Mouse (Mus musculus) CH12.LX (cell line): ENCODE results near the gene Aes. TPM values are rescaled to one million over a fixed set of nuclear protein-coding genes. Genes with fewer than 3 reads are reported as not detected.

Experiments used
- DNase-seq: peaks from one replicate; pipeline ENCODE4 v3.0.0-alpha.2; 2013; ENCODE audit errors: extremely low read depth
- H3K27ac ChIP-seq: 2 replicates; pipeline ENCODE4 v1.5.1; 2012; ENCODE audit warnings: low read depth, mild to moderate bottlenecking, control low read depth, moderate library complexity; ENCODE audit not compliant: insufficient read depth
- H3K27me3 ChIP-seq: replicated peaks from 2 replicates; pipeline ENCODE3; 2012; ENCODE audit warnings: inconsistent platforms
- H3K36me3 ChIP-seq, 2 experiments: replicated peaks in 1 of 2; 2 replicates each; pipeline versions ENCODE3 to v1.6.1; 2012; ENCODE audit warnings: inconsistent platforms in 1 of 2, low read length in 1 of 2, mild to moderate bottlenecking in 1 of 2, mixed read lengths in 1 of 2, moderate library complexity in 1 of 2; ENCODE audit not compliant: control insufficient read depth in 1 of 2, insufficient read depth in 1 of 2
- H3K4me1 ChIP-seq, 2 experiments: 2 replicates each; pipeline ENCODE4 v1.6.1; 2012; ENCODE audit warnings: inconsistent platforms in 1 of 2, moderate library complexity in 1 of 2; ENCODE audit not compliant: insufficient read depth in 2 of 2, control insufficient read depth in 1 of 2
- H3K4me2 ChIP-seq: 2 replicates; pipeline ENCODE4 v1.6.1; 2012; ENCODE audit warnings: low read depth, mild to moderate bottlenecking, control low read depth; ENCODE audit not compliant: poor library complexity, insufficient read depth, severe bottlenecking
- H3K4me3 ChIP-seq, 3 experiments: fragments of 150-350 bp in 1 of 3; sonication (generic) in 1 of 3; replicated peaks in 1 of 3; 2 replicates each; pipeline versions ENCODE3 to v1.5.1; 2011 to 2012; ENCODE audit warnings: low read depth in 2 of 3, low read length in 2 of 3, mild to moderate bottlenecking in 2 of 3, moderate library complexity in 2 of 3, control low read depth in 1 of 3, improper control_type of control experiment in 1 of 3, inconsistent platforms in 1 of 3, mixed read lengths in 1 of 3; ENCODE audit not compliant: poor library complexity in 1 of 3
- H3K79me2 ChIP-seq: replicated peaks from 2 replicates; pipeline ENCODE4 v1.6.1; 2012; ENCODE audit warnings: mild to moderate bottlenecking, moderate library complexity; ENCODE audit not compliant: control insufficient read depth, poor library complexity, insufficient read depth, severe bottlenecking; ENCODE audit errors: extremely low read depth
- H3K9ac ChIP-seq: 2 replicates; pipeline ENCODE4 v1.6.1; 2012; ENCODE audit warnings: low read depth, mild to moderate bottlenecking, control low read depth, moderate library complexity; ENCODE audit not compliant: insufficient read depth
- H3K9me3 ChIP-seq: replicated peaks from 2 replicates; pipeline ENCODE3; 2012; ENCODE audit warnings: low read length, inconsistent platforms, mixed read lengths
- BHLHE40 ChIP-seq: IDR thresholded peaks from 2 replicates; pipeline ENCODE4 v1.6.1; 2011; ENCODE audit warnings: mild to moderate bottlenecking, low read depth, low read length, improper control_type of control experiment
- CHD1 ChIP-seq: IDR thresholded peaks from 2 replicates; pipeline ENCODE4 v1.6.1; 2012; ENCODE audit warnings: low read depth, low read length, improper control_type of control experiment, inconsistent platforms
- ELF1 ChIP-seq: IDR thresholded peaks from 2 replicates; pipeline ENCODE4 v1.6.1; 2014; ENCODE audit warnings: low read depth, mild to moderate bottlenecking, inconsistent platforms, low read length, improper control_type of control experiment
- EP300 ChIP-seq: IDR thresholded peaks from 2 replicates; pipeline ENCODE4 v1.6.1; 2011; ENCODE audit warnings: low read length, improper control_type of control experiment
- HCFC1 ChIP-seq: IDR thresholded peaks from 2 replicates; pipeline ENCODE4 v1.6.1; 2012; ENCODE audit warnings: low read depth, mild to moderate bottlenecking, inconsistent platforms, low read length, improper control_type of control experiment
- IRF4 ChIP-seq: IDR thresholded peaks from 2 replicates; pipeline ENCODE4 v1.6.1; 2014; ENCODE audit warnings: low read depth, mild to moderate bottlenecking, inconsistent platforms, low read length, improper control_type of control experiment
- KAT2A ChIP-seq: IDR thresholded peaks from 2 replicates; pipeline ENCODE4 v1.6.1; 2012; ENCODE audit warnings: low read length, improper control_type of control experiment, inconsistent platforms; ENCODE audit not compliant: insufficient replicate concordance
- MAX ChIP-seq: IDR thresholded peaks from 2 replicates; pipeline ENCODE4 v1.6.1; 2011; ENCODE audit warnings: low read length, improper control_type of control experiment
- MEF2A ChIP-seq: IDR thresholded peaks from 2 replicates; pipeline ENCODE4 v1.6.1; 2014; ENCODE audit warnings: low read depth, mild to moderate bottlenecking, inconsistent platforms, low read length, improper control_type of control experiment, borderline replicate concordance
- NELFE ChIP-seq: IDR thresholded peaks from 2 replicates; pipeline ENCODE4 v1.6.1; 2011; ENCODE audit warnings: low read depth, low read length, improper control_type of control experiment
- POLR2A ChIP-seq: IDR thresholded peaks from 2 replicates; pipeline ENCODE4 v1.6.1; 2011; ENCODE audit warnings: low read depth, mild to moderate bottlenecking, improper control_type of control experiment, low read length
- TBP ChIP-seq: conservative IDR thresholded peaks from 2 replicates; pipeline ENCODE4 v1.6.1; 2011; ENCODE audit warnings: low read depth, low read length, improper control_type of control experiment
- TCF12 ChIP-seq: IDR thresholded peaks from 2 replicates; pipeline ENCODE4 v1.6.1; 2014; ENCODE audit warnings: low read depth, mild to moderate bottlenecking, inconsistent platforms, low read length, improper control_type of control experiment
- UBTF ChIP-seq: IDR thresholded peaks from 2 replicates; pipeline ENCODE4 v1.6.1; 2012; ENCODE audit warnings: low read depth, mild to moderate bottlenecking, inconsistent platforms, low read length, improper control_type of control experiment, moderate library complexity
- USF1 ChIP-seq: IDR thresholded peaks from 2 replicates; pipeline ENCODE4 v1.6.1; 2014; ENCODE audit warnings: low read depth, mild to moderate bottlenecking, inconsistent platforms, low read length, improper control_type of control experiment
- USF2 ChIP-seq: conservative IDR thresholded peaks from 2 replicates; pipeline ENCODE4 v1.6.1; 2011; ENCODE audit warnings: low read depth, low read length, improper control_type of control experiment
- ZMIZ1 ChIP-seq: IDR thresholded peaks from 2 replicates; pipeline ENCODE4 v1.6.1; 2012; ENCODE audit warnings: low read depth, mild to moderate bottlenecking, inconsistent platforms, low read length, improper control_type of control experiment
- dilution Hi-C: fragments of 300-500 bp; cut with MboI; formaldehyde crosslinking; loops from 2 replicates; pipeline ENCODE4 v1.14.3; 2020; ENCODE audit warnings: low sequenced_read_pairs; ENCODE audit not compliant: extremely low pct_unique_long_range_greater_than_20kb, extremely low pct_ligation_motif_present
- in situ Hi-C: fragments of 300-500 bp; cut with MboI; formaldehyde crosslinking; loops from 3 replicates; pipeline ENCODE4 v1.14.3; 2019; ENCODE audit warnings: low sequenced_read_pairs, low pct_ligation_motif_present, low pct_unique_long_range_greater_than_20kb, mixed read lengths
- polyA plus RNA-seq: library from polyadenylated mRNA; unstranded; fragments of >175 nt; gene quantifications from 2 replicates; pipeline ENCODE4 v1.2.1, GENCODE M21; 2012; ENCODE audit warnings: low read depth; ENCODE audit not compliant: insufficient read length
- total RNA-seq, 2 experiments: library from RNA; depleted of rRNA; stranded (reverse); fragments of 300-350 nt in 1 of 2; fragments of >200 nt in 1 of 2; gene quantifications; 2 replicates each; pipeline ENCODE4 v1.2.3; 2012 to 2014

Aes gene
- total and polyA plus RNA-seq, 3 experiments, result 11.5 to 114 (median 25.1) TPM

GRCm38 (mm10) chr10:81597137-81597950, 38.1 kb downstream of the Aes start:
- Histone ChIP-seq H3K79me2 (no peaks in the 10 kb centered on the region), H3K9ac (no peak overlapping the region), H3K9me3 (no peaks in the 10 kb centered on the region), H3K36me3 (no peaks in the 10 kb centered on the region), H3K27me3 (peaks cover 89% of the 10 kb centered on the region), H3K4me3 (no peak overlapping the region), H3K4me1 (peaks cover 16% of the 10 kb centered on the region in 2 experiments), H3K4me2 (no peak overlapping the region), H3K27ac (no peak overlapping the region)
- dilution Hi-C loops, result no loop called here
- no peak for DNase-seq
- in situ Hi-C loops, result no loop called here
- no peak for TF ChIP-seq TCF12
- TF ChIP-seq USF1, result no peak
- TF ChIP-seq ELF1, result no peak
- TF ChIP-seq ZMIZ1, result no peak
- no peak for TF ChIP-seq MAX

GRCm38 (mm10) chr10:81598342-81598741, 39.1 kb downstream of the Aes start:
- Histone ChIP-seq H3K4me2 (no peak overlapping the region), H3K36me3 (no peaks in the 10 kb centered on the region), H3K4me1 (peaks cover 16 to 18% of the 10 kb centered on the region in 2 experiments), H3K4me3 (no peak overlapping the region), H3K9ac (no peak overlapping the region), H3K9me3 (no peaks in the 10 kb centered on the region), H3K79me2 (no peaks in the 10 kb centered on the region), H3K27me3 (peaks cover 79% of the 10 kb centered on the region), H3K27ac (no peak overlapping the region)
- DNase-seq, result no peak
- dilution Hi-C loops (no loop called here), in situ Hi-C loops (no loop called here)
- TF ChIP-seq POLR2A (no peak), BHLHE40 (no peak), TCF12 (no peak), IRF4 (no peak), HCFC1 (no peak), MAX (no peak), CHD1 (no peak), UBTF (no peak), EP300 (no peak), MEF2A (no peak), KAT2A (no peak), TBP (no peak), USF2 (no peak), NELFE (no peak)
